Mouse (Mus musculus) embryonic facial prominence, embryonic 14.5 days (tissue): ENCODE data around the gene Clmn. TPM values are rescaled to one million over a fixed set of nuclear protein-coding genes. Genes with fewer than 3 reads are reported as not detected.

Source experiments
- ATAC-seq: fragments of 200-750 bp; cut with Nextera tagmentation; 2 replicates; pipeline ENCODE4 v1.8.0; 2017; ENCODE audit warnings: low read depth, moderate number of reproducible peaks, moderate TSS enrichment
- DNase-seq: peaks from one replicate; pipeline ENCODE4 v3.0.0-alpha.2; 2015; ENCODE audit warnings: low spot score
- H3K27ac ChIP-seq: fragments of 300-500 bp; sonication (generic); replicated peaks from 2 replicates; pipeline ENCODE4 v1.5.1; 2014; ENCODE audit warnings: low read depth, mild to moderate bottlenecking, low read length, moderate library complexity
- H3K27me3 ChIP-seq: fragments of 300-500 bp; sonication (generic); replicated peaks from 2 replicates; pipeline ENCODE4 v1.6.1; 2014; ENCODE audit warnings: low read length; ENCODE audit not compliant: control insufficient read depth, insufficient read depth
- H3K36me3 ChIP-seq: fragments of 300-500 bp; sonication (generic); 2 replicates; pipeline ENCODE4 v1.6.1; 2014; ENCODE audit warnings: low read length, mixed read lengths; ENCODE audit not compliant: control insufficient read depth, insufficient read depth
- H3K4me1 ChIP-seq: fragments of 300-500 bp; sonication (generic); 2 replicates; pipeline ENCODE4 v1.6.1; 2014; ENCODE audit warnings: antibody characterized with exemption, low read length; ENCODE audit not compliant: control insufficient read depth, insufficient read depth
- H3K4me2 ChIP-seq: fragments of 300-500 bp; sonication (generic); 2 replicates; pipeline ENCODE4 v1.6.1; 2014; ENCODE audit warnings: low read depth, mild to moderate bottlenecking, low read length, moderate library complexity, mixed read lengths
- H3K4me3 ChIP-seq: fragments of 300-500 bp; sonication (generic); 2 replicates; pipeline ENCODE4 v1.5.1; 2014; ENCODE audit warnings: low read depth, mild to moderate bottlenecking, low read length
- H3K9ac ChIP-seq: fragments of 300-500 bp; sonication (generic); 2 replicates; pipeline ENCODE4 v1.6.1; 2014; ENCODE audit warnings: low read depth, mild to moderate bottlenecking, low read length, moderate library complexity, mixed read lengths
- H3K9me3 ChIP-seq: fragments of 300-500 bp; sonication (generic); 2 replicates; pipeline ENCODE4 v1.6.1; 2016; ENCODE audit warnings: low read length; ENCODE audit not compliant: control insufficient read depth
- WGBS: fragments of 180-500 bp; shearing (Covaris S2); extraction: QIAGEN DNeasy Blood & Tissue Kit; methylation state at CpG from one replicate; pipeline ENCODE4 v1.1.7; 2014; 5-methylcytosine and 5-hydroxymethylcytosine counted together
- polyA plus RNA-seq: library from polyadenylated mRNA; unstranded; fragments of >200 nt; fragmentation: Nextera tagmentation; extraction: Ambion mirVana; gene quantifications from 2 replicates; pipeline ENCODE4 v1.2.1, GENCODE M21; 2014

Gene Clmn
- polyA plus RNA-seq, 1 experiment from 2014 or later, result 3.2 TPM

GRCm38 (mm10) chr12:104902392-104903053 is 37.6 kb upstream of the Clmn start:
- no peak overlapping the region for H3K27ac ChIP-seq
- no peak for DNase-seq
- peaks cover 9% of the 10 kb centered on the region for H3K4me1 ChIP-seq
- no peaks in the 10 kb centered on the region for H3K9me3 ChIP-seq
- H3K36me3 ChIP-seq, result no peaks in the 10 kb centered on the region
- no peaks in the 10 kb centered on the region for H3K27me3 ChIP-seq
- ATAC-seq, result no peak
- H3K4me3 ChIP-seq, result no peak overlapping the region
- H3K4me2 ChIP-seq, result no peak overlapping the region
- no peak overlapping the region for H3K9ac ChIP-seq
- 77% methylated on average over 13 of the region's 13 CpGs for WGBS

- Histone ChIP-seq H3K36me3 (no peaks in the 10 kb centered on the region), H3K4me1 (peaks cover 18% of the 10 kb centered on the region), H3K27ac (peak overlapping the region; percentile 74; the same call in 1 of the 2 replicates), H3K27me3 (no peaks in the 10 kb centered on the region), H3K9me3 (no peaks in the 10 kb centered on the region), H3K4me2 (no peak overlapping the region), H3K4me3 (no peak overlapping the region), H3K9ac (peak overlapping the region; percentile 35; the same call in 1 of the 2 replicates)
- WGBS, result 40% methylated on average over 8 of the region's 8 CpGs
- ATAC-seq (peak; percentile 37), DNase-seq (peak; percentile 78)
These were observed 36.4 kb upstream of the Clmn start for GRCm38 (mm10) chr12:104901320-104901719.

GRCm38 (mm10) chr12:104899835-104900234 is 35.0 kb upstream of the Clmn start:
- no peak overlapping the region for H3K27ac ChIP-seq

GRCm38 (mm10) chr12:104899161-104899560 is 34.3 kb upstream of the Clmn start:
- no peak overlapping the region for H3K9ac ChIP-seq
- no peak overlapping the region for H3K27ac ChIP-seq

More at GRCm38 (mm10) chr12:104899835-104900234, 35.0 kb upstream of the Clmn start:
- H3K36me3 ChIP-seq, result no peaks in the 10 kb centered on the region
- H3K9ac ChIP-seq, result no peak overlapping the region
- DNase-seq (no peak), ATAC-seq (no peak)
- no peaks in the 10 kb centered on the region for H3K9me3 ChIP-seq
- H3K4me3 ChIP-seq, result no peak overlapping the region
- H3K4me2 ChIP-seq, result no peak overlapping the region
- peaks cover 21% of the 10 kb centered on the region for H3K4me1 ChIP-seq
- WGBS, result 68% methylated on average over 3 of the region's 3 CpGs
- no peaks in the 10 kb centered on the region for H3K27me3 ChIP-seq

GRCm38 (mm10) chr12:104898718-104899117 is 33.8 kb upstream of the Clmn start:
- Histone ChIP-seq H3K9ac (no peak overlapping the region), H3K36me3 (no peaks in the 10 kb centered on the region), H3K27me3 (no peaks in the 10 kb centered on the region), H3K9me3 (no peaks in the 10 kb centered on the region), H3K4me3 (no peak overlapping the region), H3K27ac (no peak overlapping the region), H3K4me2 (no peak overlapping the region), H3K4me1 (peaks cover 14% of the 10 kb centered on the region)
- ATAC-seq (no peak), DNase-seq (no peak)
- 74% methylated on average over 9 of the region's 9 CpGs for WGBS

More at GRCm38 (mm10) chr12:104899161-104899560, 34.3 kb upstream of the Clmn start:
- 62% methylated on average over 11 of the region's 11 CpGs for WGBS
- DNase-seq (no peak), ATAC-seq (no peak)
- Histone ChIP-seq H3K27me3 (no peaks in the 10 kb centered on the region), H3K4me1 (peaks cover 19% of the 10 kb centered on the region), H3K36me3 (no peaks in the 10 kb centered on the region), H3K4me3 (no peak overlapping the region), H3K4me2 (no peak overlapping the region), H3K9me3 (no peaks in the 10 kb centered on the region)

GRCm38 (mm10) chr12:104897051-104897618 is 32.3 kb upstream of the Clmn start:
- Histone ChIP-seq H3K4me3 (no peak overlapping the region), H3K9me3 (no peaks in the 10 kb centered on the region), H3K36me3 (no peaks in the 10 kb centered on the region), H3K9ac (no peak overlapping the region), H3K4me2 (no peak overlapping the region), H3K27me3 (no peaks in the 10 kb centered on the region), H3K4me1 (peaks cover 14% of the 10 kb centered on the region; the same call in 1 of the 2 replicates), H3K27ac (peak overlapping the region; percentile 17)
- WGBS, result 40% methylated on average over 8 of the region's 8 CpGs
- ATAC-seq (peak; percentile 73), DNase-seq (peak; percentile 58)

GRCm38 (mm10) chr12:104896640-104897039 is 31.8 kb upstream of the Clmn start:
- Histone ChIP-seq H3K4me2 (no peak overlapping the region), H3K27ac (peak overlapping the region; percentile 17), H3K4me1 (peaks cover 14% of the 10 kb centered on the region; the same call in 1 of the 2 replicates), H3K4me3 (no peak overlapping the region), H3K9me3 (no peaks in the 10 kb centered on the region), H3K9ac (no peak overlapping the region), H3K36me3 (no peaks in the 10 kb centered on the region), H3K27me3 (no peaks in the 10 kb centered on the region)
- DNase-seq, result peak; percentile 63
- ATAC-seq, result peak; percentile 55
- 56% methylated on average over 16 of the region's 16 CpGs for WGBS

GRCm38 (mm10) chr12:104892245-104892644 is 27.4 kb upstream of the Clmn start:
- Histone ChIP-seq H3K27ac (no peak overlapping the region), H3K9me3 (no peaks in the 10 kb centered on the region), H3K9ac (no peak overlapping the region), H3K4me1 (peaks cover 10% of the 10 kb centered on the region; the same call in 1 of the 2 replicates), H3K4me3 (no peak overlapping the region), H3K36me3 (no peaks in the 10 kb centered on the region), H3K4me2 (no peak overlapping the region), H3K27me3 (no peaks in the 10 kb centered on the region)
- WGBS, result 92% methylated on average over 3 of the region's 3 CpGs
- no peak for ATAC-seq
- no peak for DNase-seq

- no peak overlapping the region for H3K9ac ChIP-seq
- no peaks in the 10 kb centered on the region for H3K9me3 ChIP-seq
- no peaks in the 10 kb centered on the region for H3K36me3 ChIP-seq
- no peaks in the 10 kb centered on the region for H3K27me3 ChIP-seq
- H3K27ac ChIP-seq, result no peak overlapping the region
- ATAC-seq (no peak), DNase-seq (no peak)
- 53% methylated on average over 8 of the region's 8 CpGs for WGBS
- no peaks in the 10 kb centered on the region for H3K4me1 ChIP-seq
- H3K4me3 ChIP-seq, result no peak overlapping the region
- no peak overlapping the region for H3K4me2 ChIP-seq
These were observed 25.2 kb upstream of the Clmn start for GRCm38 (mm10) chr12:104890066-104890465.
